Mouse (Mus musculus) frontal cortex, postnatal 10 days (tissue): ENCODE measurements around the gene Tmprss9.
A peak's percentile ranks its signal among the peaks of the same experiment; 100 is the strongest.

Experiments used
- DNase-seq, 2 experiments: peaks; one replicate each; pipeline ENCODE4 v3.0.0; 2022; ENCODE audit warnings: low spot score in 2 of 2, mixed read lengths in 1 of 2

Gene Tmprss9

DNA sequence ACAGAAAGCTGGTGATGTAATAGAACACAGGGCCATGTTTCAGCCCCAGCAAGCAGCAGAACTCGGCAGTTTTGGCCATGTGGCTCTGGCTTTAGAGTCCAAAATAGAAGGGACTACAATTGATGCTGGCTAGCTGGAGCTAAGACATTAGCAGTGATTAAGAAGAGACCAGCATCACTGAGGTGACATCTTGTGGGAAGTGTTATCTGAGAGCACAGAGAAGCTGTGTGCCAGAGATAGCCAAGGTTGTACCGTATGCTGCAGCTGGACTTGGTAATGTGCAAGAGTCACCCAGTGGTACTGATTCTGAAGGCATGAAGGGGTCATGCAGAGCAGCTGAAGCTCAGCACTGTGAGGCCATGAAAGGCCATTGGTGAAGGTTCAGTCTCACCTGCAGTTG lies 43.6 kb downstream of the Tmprss9 start:
- DNase-seq, result no peak

DNA sequence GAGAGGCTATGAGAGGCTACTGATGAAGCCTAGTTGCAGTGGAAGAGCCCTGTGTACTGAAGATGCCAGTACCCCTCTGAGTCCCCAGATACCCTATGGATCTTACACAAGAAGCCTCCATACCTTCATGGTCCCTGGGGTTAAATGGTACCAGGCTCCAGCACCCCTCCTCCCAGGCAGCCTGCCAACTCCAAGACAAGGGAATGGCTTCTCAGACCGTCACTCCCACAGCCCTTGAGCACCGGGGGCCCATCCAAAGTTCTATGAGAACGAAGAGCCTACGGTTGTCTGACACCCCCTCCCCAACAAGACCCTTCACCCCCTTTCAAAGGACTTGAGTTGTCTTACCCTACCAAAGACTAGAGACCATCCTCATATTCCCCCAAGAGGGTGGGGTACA lies 44.1 kb downstream of the Tmprss9 start:
- no peak for DNase-seq

DNA sequence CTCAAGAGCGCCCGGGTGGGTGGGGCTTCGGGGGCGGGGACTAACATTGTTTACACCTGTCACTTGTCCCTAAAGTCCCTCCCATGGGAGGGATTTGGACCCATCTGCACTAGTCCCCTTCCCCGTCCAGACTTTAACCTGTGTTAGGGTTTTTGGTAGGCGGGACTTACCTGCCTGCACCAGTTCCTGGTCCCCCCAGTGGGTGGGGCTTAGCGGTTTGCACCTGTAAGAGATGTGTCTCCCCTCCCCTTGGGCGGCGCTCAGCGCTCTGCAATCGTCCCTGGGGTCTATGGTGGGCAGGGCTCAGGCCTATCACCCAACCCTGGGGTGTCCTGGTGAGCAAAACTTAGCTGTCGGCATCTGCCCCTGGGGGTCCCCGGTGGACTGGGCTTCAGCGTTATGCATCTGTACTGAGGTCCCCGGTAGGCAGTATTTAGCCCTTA lies 45.7 kb downstream of the Tmprss9 start:
- no peak for DNase-seq

DNA sequence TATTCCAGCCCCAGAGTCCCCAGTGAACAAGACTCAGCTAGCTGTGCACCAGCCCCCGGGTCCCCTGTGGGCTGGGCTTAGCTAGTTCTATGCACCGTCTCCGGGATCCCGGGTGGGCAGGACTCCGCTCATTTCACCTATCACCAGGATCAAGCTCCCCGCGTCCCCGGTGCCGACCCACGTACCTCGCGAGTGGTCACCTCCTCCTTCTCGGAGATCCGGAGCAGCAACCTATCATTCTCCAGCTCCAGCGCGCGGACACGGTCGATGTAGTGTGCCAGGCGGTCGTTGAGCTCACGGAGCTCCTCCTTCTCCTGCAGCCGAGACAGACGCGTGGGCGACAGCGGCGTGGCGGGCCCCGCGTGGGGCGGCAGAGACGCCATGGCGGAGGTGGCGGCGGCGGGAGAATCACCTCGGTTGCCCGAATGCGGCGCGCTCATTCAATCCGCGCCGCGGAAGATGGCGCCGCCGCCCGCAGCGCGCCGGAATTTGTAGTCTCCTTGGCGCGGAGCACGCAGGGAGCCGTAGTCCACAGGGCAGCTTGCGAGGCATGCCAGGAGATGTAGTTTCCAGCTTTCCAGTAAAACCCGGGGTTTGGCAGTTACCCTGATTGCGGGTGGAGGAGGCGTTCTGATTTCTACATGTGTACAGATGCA lies 46.3 kb downstream of the Tmprss9 start, which contains the start of gene Lmnb2:
Lmnb2 (minus strand) TSS at position 467 of the 656 bp plus-strand sequence.
- peak; percentile 65 to 77 for DNase-seq

DNA sequence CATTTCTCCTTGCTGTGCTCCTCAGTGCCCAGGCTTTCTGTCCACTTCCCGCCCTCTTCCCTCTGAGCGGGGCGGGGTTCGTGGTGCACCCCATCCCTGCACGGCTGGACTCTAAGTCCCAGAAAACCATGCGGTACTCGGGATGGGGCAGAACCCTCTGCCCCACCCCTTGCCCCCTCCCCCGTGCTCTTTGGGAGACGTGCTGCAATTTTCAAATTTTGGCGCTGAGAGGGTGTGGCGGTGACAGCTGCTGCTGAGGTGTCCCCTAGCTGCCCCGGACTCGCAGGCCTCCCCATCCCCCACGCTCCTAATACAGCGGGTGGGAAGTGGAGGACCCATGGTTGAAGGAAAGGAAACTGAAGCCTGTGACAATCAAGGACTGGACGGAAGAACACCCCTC lies 50.3 kb downstream of the Tmprss9 start:
- DNase-seq, result no peak

DNA sequence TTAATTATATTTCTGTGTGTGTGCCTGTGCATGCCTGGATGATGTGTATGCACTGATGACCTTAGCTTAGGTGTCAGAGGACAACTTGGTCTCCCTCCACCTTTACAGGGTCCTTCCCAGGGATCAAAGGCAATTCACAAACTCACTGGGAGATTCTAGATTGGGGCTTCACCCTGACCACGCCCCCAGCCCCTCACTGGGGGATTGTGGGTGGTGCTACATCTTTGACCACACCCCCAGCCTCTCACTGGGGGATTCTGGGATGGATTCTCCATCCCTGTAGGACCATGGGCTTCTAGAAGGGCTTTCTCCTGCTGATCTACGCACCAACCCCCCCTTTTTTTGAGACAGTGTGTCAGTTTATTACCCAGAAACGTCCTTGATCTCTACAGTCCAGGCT lies 53.8 kb downstream of the Tmprss9 start:
- no peak for DNase-seq

DNA sequence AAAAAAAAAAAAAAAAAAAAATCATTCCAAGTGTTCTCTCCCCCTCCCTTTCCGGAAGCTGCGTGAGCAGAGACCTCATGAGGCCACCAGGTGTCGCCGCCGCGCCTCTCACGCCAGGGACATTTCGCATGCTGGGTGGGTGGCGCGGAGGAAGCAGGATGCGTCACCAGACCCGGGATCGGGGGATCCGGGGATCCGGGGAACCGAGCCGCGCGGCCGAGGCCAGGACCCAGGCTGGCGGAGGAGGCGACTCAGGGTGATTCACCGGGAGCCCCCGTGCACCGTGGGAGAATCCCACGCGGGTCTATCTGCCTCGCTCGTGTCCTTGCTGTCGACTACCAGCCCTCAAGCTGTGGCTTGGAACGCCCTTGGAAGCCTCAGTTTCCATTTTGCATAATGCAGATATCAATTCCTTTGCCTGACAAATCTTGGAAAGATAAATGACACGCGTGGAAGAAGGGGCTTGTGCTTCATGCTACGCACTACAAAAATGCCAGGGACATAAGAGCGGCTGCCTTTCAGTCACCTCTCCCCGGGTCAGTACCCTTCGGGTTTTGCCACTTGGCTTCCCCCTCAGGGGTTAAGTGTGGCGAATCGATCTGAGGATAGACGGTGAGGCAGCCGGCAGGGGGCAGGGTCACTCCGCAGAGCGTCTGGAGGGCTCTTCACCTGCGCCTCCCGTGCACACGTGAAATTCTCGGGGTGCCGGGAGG lies 57.1 kb downstream of the Tmprss9 start:
- peak; percentile 85 to 92 for DNase-seq

DNA sequence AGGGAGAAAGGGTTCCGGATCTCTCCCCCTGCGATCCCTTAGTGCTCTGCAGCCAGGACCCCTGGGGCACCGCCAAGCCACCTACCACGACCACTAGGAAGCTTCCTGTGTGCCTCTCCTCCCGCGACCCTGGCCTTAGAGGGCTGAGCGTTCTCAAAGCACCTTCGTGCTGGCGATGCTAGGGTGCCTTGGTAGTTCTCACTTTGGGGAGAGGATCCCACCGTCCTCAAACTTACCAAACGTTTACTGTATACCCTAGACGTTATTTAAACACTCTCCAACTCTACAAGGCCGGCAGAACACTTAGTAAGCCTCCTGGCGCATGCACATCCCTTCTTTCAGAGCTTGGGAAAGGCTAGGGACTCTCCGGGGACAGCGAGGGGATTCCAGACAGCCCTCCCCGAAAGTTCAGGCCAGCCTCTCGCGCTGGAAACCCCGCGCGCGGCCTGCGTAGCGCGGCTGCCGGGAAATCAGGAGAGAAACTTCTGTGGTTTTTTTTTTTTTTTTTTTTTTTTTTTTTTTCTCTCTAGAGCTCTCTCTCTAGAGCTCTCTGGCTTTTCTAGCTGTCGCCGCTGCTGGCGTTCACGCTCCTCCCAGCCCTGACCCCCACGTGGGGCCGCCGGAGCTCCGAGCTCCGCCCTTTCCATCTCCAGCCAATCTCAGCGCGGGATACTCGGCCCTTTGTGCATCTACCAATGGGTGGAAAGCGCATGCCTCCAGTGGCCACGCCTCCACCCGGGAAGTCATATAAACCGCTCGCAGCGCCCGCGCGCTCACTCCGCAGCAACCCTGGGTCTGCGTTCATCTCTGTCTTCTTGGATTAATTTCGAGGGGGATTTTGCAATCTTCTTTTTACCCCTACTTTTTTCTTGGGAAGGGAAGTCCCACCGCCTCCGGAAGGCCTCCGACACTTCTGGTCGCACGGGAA lies 57.9 kb downstream of the Tmprss9 start, which contains the start of gene Gadd45b:
Gadd45b (plus strand) TSS at position 775 of the 928 bp plus-strand sequence.
- peak; percentile 98 to 99 for DNase-seq

DNA sequence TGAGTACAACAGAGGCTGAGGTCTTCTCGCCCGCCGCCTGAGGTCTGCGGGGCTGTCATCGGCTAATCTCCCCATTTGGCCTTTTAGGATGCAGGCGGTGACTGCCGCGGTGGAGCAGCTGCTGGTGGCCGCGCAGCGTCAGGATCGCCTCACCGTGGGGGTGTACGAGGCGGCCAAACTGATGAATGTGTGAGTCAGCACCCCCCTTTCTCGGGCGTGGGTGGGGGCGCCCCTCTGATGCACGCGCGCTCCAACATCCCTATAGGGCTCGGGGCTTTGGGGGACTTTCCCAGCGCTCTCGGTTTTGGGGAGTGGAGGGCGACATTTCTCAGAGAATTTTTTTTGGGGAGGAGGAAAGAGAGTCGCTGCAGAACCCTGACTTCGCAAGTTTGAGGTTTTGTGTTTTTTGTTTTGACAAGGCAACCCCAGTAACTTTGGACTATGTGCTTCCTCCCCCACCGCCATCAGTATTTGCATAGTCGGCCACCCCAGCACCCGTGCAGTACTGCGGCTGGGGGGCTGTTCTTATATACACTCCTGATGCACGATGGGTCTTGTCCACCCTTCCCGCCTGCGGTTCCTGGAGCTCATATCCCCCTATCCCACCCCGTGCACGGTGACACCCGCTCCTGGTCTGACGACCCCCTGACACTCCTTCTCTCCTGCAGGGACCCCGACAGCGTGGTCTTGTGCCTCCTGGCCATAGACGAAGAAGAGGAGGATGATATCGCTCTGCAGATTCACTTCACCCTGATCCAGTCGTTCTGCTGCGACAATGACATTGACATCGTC lies 58.9 kb downstream of the Tmprss9 start:
- no peak for DNase-seq

DNA sequence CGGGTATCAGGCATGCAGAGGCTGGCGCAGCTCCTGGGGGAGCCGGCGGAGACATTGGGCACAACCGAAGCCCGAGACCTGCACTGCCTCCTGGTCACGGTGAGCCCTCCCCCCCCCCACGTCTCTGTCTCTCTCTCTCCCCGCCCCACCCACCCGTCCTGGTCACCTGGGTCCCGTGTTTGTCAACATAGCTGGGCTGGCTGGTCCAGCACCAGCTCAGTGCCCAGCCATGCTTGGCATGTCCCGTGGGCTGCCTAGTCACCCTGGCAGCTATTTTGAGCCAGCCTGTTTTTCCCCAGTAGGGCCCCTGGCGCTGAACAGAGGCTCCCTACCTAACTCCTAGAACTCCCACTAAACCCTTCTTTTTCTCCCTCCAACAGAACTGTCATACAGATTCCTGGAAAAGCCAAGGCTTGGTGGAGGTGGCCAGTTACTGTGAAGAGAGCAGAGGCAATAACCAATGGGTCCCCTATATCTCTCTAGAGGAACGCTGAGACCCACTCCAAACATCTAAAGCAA lies 59.6 kb downstream of the Tmprss9 start:
- DNase-seq, result no peak

DNA sequence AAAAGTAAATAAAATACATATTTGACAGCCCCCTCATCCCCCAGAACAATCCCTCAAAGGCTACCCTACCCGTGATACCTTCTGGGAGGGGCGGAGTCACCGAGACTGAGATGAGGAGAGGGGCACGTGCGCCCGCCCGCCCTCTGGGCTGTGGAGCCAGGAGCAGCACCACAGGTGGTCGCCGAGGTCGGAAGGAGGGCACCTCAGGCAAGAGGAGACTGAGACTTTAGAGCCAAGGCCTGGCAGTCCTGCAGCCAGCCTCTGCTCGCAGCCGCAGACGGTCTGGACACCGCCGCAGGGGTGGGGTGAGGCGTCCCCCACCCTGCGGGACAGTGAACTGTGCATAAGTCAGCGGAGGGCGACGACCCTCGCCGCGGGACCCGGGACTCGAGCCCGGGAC lies 60.0 kb downstream of the Tmprss9 start:
- no peak for DNase-seq

DNA sequence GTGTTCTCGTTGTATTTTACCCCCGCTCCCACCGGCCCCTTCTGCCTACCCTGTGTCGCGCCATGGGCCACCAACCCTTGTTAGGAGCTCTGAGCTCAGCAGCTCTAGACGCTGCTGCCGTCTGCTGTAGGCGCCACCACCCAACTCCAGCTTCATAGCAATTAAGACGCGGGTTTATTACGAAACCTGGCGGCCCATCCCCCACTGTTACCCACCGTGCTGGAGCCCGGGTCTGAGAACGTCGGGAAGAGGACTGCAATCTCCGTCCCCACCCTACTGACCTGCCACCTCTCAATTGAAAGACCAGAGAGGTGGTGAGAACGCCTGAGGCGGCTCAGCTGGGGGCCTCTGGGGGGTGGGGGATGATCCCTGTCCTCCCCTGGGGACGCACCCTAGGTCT lies 60.6 kb downstream of the Tmprss9 start:
- no peak for DNase-seq

DNA sequence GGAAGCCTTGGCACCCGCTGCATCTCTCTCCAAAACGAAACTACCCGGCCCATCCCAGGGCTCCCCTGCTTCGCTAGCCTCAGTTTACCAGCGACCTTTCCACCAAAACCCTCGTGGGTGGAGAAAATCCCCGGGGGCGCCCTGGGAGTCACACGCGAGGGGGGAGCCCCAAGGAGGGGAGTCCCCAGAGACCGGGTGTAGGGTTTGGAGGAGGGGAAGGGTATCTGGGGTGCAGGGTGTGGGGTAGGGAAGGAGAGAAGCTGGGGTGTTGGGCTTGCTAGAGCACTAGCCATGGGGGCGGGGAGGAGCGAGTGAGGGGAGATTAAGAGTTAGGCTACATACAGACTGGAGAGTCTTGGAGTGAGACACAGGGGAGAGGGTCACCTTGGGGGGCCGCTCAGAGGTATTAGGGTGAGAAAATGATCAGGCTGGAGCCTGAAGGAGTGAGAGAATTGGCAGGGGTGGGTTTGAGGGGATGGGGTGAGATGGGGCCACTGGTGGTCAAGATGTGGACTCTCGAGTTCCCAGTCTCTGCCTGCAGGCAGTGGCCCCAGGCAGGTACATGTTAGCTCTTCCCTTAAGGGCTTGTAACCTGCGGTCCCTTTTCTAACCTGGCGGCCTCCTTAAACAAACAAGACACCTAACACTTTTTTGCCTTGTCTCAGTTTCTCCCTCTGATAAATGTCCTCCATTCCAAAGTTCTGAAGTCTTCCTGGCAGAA lies 61.2 kb downstream of the Tmprss9 start:
- no peak for DNase-seq

DNA sequence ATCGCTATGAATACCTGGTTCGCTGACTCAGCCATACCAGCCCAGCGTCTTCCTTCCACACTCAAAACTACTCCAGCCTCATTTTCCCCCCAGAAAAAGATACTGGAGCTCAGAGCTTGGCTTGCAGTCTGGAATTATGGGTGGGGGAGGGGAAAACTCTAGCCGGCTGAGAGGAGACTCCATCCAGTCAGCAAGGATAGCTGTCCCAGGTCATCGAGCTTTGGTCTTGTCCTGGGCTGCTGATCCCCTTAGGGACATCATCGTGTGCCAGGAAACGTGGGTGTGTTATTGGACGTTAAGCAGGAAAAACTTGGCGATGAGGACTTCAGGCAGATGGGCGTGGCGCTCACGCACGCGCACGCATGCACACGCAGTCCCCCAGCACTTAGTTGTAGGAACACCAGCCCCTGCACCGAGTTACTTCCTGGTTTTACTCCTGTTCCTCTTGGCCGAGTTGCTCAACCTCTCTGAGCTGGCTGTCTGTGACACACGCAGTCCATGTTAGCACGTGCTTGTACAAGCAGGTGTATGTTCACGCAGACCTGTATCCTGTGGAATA lies 61.9 kb downstream of the Tmprss9 start:
- no peak for DNase-seq

DNA sequence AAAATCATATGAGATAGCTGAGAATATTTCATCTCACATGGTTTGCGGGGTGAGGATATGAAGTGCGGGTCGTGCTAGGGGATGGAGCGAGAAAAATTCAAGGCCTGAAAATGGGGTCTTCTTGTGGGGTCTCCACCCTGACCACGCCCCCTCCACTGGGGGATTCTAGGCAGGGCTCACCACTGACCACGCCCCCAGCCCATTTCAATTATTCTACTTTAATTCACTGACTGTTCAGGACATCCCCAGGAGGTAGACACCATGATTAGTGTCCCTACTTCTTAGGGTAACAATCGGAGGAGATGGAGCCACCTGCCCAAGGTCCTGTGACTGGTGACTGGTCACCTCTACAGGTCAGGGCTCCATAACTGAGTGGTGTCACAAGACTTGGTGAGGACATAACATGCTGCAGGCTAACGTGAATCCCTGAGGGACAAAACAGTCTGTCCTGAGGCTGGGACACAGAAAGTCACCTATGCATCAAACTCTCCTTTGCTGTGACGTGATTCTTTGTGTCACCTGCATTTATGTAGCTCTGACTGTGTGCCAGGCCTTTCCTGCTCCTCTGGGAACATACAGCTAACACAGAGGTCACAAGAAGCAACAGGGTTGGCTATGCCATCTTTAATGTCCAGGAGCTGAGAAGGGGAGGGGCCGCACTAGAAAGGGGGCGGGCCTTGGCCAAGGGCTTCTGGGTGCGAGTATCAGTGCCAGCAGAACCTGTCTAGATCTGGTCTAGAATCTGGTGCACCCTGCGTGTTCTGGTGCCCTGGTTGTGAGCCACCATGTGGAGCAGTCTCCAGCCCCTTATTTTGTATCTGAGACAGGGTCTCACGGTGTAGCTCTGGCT lies 62.7 kb downstream of the Tmprss9 start:
- no peak for DNase-seq

DNA sequence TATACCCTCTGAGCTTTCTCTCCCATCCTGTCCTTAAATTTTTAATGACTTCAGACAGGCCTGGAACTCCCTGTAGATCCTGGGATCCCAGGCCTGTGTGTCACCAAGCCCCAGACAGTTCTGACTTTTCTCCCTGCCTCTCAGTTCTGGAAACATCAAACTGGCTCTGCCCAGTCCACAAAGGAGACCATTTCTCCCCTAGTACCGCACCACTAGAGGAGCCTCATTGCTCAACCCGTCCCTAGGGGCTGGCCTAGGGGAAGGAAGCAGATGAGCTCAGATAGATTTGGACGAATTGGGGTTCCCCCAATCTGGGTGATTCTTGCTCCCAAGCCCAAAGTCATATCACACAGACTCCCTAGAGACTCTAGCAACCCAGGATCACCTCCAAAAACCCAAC lies 63.6 kb downstream of the Tmprss9 start:
- DNase-seq, result no peak

DNA sequence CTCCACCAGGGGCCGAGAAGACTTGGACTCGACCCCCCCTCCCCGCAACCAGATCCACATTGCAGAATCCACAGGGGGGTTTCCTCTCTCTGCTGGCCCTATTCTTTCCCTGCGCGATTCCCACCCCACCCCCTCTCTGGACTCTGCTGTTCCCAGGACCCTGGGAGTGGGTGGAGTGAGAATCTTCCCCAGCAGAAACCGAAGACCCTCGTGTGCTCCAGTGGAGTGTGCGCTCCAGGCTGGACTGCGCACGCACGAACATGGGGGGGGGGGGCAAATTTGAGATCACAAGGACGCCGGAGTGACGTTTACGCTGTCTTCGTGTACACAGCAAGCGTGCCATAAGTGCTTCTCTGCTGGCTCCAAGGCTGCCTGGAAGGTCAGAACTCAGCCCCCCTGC lies 64.0 kb downstream of the Tmprss9 start:
- no peak for DNase-seq

DNA sequence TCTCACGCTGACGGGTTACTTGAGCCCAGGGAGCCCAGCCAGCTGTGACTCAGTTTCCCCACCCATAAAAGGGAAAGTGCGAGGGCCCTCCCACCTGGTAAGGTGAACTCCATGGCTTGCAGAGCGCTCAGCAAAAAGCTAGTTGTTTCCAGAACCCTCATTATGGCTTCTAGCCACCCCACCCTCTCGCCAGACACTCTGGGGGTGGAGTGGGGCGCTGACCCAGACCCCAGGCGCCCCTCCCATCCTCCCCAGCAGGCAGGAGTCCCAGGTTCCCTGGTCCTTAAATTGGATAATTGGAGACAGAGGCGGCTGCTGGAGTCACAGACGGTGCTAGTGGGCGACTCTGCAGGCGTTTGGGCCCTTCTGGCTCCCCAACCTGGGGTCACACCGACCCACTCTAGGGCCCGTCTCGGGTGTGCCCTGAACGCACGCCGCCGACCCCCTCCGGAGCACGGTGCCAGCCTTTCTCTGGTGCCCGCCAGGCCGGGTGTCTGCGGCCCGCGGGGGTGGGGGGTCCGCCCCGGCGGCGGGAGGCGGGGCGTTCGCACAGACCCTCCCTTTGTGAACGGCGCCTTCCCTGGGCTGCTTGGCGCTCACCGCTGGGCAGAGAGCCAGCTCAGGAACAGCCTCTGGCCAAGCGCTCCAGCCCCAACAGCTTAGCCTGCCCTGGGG lies 64.6 kb downstream of the Tmprss9 start:
- peak in 1 of 2 experiments; percentile 68 for DNase-seq

DNA sequence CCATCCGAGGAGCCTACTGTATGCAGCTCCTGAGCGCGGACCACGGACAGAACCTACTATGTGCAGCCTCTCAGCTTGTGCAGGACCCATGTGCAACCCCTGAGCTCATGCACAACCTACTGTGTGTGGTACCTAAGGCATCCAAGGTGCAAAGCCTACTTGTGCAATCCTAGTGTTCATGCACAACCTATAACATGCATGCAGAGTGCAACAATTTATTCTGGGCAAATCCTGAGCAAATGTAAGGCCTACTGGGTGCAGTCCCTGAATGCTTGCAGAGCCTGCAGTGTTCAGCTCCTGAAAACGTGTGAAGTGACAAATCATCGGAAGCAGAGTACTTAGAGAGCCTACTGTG lies 65.1 kb downstream of the Tmprss9 start:
- DNase-seq, result no peak
